Mouse (Mus musculus) liver, embryonic 11.5 days (tissue): ENCODE measurements around the gene Chrnb4. TPM values are rescaled to one million over a fixed set of nuclear protein-coding genes. Genes with fewer than 3 reads are reported as not detected.

ENCODE experiments used
- ATAC-seq: fragments of 200-750 bp; cut with Nextera tagmentation; replicated peaks from 2 replicates; pipeline ENCODE4 v1.8.0; 2017; ENCODE audit warnings: moderate number of reproducible peaks, mild to moderate bottlenecking, moderate TSS enrichment, moderate library complexity; ENCODE audit not compliant: low FRiP score
- DNase-seq: peaks from one replicate; pipeline ENCODE4 v3.0.0-alpha.2; 2017; ENCODE audit warnings: low spot score
- H3K27ac ChIP-seq: fragments of 300-500 bp; sonication (generic); 2 replicates; pipeline ENCODE4 v1.5.1; 2014; ENCODE audit warnings: mild to moderate bottlenecking, low read depth, low read length, control low read depth
- H3K27me3 ChIP-seq: fragments of 300-500 bp; sonication (generic); replicated peaks from 2 replicates; pipeline ENCODE4 v1.6.1; 2014; ENCODE audit warnings: low read length, mixed read lengths; ENCODE audit not compliant: control insufficient read depth, insufficient read depth
- H3K36me3 ChIP-seq: fragments of 300-500 bp; sonication (generic); 2 replicates; pipeline ENCODE4 v1.6.1; 2014; ENCODE audit warnings: mild to moderate bottlenecking, low read length, moderate library complexity, mixed read lengths; ENCODE audit not compliant: control insufficient read depth, insufficient read depth
- H3K4me1 ChIP-seq: fragments of 300-500 bp; sonication (generic); replicated peaks from 2 replicates; pipeline ENCODE4 v1.6.1; 2014; ENCODE audit warnings: low read length, mixed read lengths; ENCODE audit not compliant: control insufficient read depth, insufficient read depth
- H3K4me2 ChIP-seq: fragments of 300-500 bp; sonication (generic); 2 replicates; pipeline ENCODE4 v1.6.1; 2014; ENCODE audit warnings: mild to moderate bottlenecking, control low read depth, moderate library complexity
- H3K4me3 ChIP-seq: fragments of 300-500 bp; sonication (generic); 2 replicates; pipeline ENCODE4 v1.5.1; 2014; ENCODE audit warnings: low read depth, low read length, control low read depth
- H3K9ac ChIP-seq: fragments of 300-500 bp; sonication (generic); 2 replicates; pipeline ENCODE4 v1.6.1; 2014; ENCODE audit warnings: low read depth, low read length, control low read depth
- H3K9me3 ChIP-seq: fragments of 300-500 bp; sonication (generic); 2 replicates; pipeline ENCODE4 v1.6.1; 2016; ENCODE audit warnings: low read length, inconsistent platforms, mixed read lengths; ENCODE audit not compliant: control insufficient read depth
- WGBS: fragments of 180-500 bp; shearing (Covaris S2); extraction: QIAGEN DNeasy Blood & Tissue Kit; methylation state at CpG from one replicate; pipeline ENCODE4 v1.1.7; 2014; 5-methylcytosine and 5-hydroxymethylcytosine counted together
- polyA plus RNA-seq: library from polyadenylated mRNA; unstranded; fragments of >200 nt; fragmentation: Nextera tagmentation; extraction: Ambion mirVana; gene quantifications from 2 replicates; pipeline ENCODE4 v1.2.1, GENCODE M21; 2014

Chrnb4 gene
- polyA plus RNA-seq, 1 experiment from 2014 or later: 0.12 TPM

DNA sequence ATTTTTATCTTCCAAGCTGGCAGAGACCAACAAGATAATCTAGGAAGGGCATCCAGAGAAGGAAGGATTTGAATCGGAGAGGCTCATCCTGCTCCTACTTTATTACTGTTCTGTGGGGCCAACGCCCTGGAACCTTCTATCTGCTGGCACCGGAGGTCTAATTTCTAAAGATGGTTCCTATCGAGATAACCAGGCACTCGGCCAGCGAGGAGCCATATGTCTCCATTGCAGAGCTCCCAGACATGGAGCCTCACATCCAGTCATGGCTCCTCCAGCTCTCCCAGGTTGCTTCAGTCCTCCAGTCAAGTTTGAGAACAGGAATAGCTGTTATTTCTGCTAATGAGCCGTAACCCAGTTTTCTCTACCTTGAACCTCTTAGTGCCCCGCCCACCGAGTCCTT lies 16.7 kb upstream of the Chrnb4 start:
- no peak for ATAC-seq
- Histone ChIP-seq H3K4me2 (no peak overlapping the region), H3K36me3 (no peaks in the 10 kb centered on the region), H3K9ac (no peak overlapping the region), H3K4me1 (no peaks in the 10 kb centered on the region), H3K9me3 (no peaks in the 10 kb centered on the region), H3K27ac (no peak overlapping the region), H3K27me3 (no peaks in the 10 kb centered on the region), H3K4me3 (no peak overlapping the region)
- no peak for DNase-seq
- WGBS: 82% methylated on average over 9 of the region's 9 CpGs

DNA sequence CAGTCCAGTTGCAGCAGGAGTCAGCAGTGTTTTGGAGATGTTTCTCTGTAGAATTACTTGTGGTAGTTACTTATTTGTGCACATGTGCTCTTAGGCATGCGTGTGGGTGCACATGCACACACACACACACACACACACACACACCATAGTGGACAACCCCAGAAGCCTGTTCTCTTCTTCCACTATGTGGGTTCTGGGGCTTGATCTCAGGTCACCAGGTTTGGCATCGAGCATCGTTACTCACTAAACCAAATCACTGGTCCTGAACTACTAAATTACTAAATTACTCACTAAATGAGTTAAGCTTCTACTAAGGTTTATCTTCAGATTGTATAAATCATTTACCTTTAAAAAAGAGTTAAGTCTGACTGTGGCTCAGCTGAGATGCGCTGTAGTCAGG lies 9.5 kb upstream of the Chrnb4 start:
- no peak for ATAC-seq
- 84% methylated on average over 4 of the region's 4 CpGs for WGBS
- no peaks in the 10 kb centered on the region for H3K9me3 ChIP-seq

DNA sequence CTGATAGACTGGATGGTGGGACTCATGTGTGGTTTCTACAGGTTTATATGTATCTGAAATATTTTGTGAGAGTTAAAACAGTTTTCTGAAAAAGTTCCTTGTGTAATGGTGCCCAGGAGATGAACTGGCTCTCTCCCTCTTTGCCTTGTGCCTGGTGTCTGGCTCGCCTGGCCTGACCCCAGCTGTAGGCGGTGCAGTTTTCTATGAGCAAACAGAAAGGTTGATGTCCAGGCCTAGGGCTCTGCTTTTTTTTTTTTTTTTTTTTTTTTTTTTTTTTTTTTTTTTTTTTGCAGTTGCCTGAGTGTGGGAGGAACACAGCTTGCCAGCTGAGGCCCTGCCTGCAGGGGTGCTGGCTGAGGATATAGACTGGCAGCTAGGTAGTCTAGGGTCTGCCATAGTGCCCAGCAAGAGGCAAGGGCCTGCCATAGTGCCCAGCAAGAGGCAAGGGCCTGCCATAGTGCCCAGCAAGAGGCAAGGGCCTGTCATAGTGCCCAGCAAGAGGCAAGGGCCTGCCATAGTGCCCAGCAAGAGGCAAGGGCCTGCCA lies 6.9 kb upstream of the Chrnb4 start:
- ATAC-seq (no peak), DNase-seq (no peak)
- 53% methylated on average over 2 of the region's 2 CpGs for WGBS
- H3K4me1 ChIP-seq: no peaks in the 10 kb centered on the region
- no peak overlapping the region for H3K4me3 ChIP-seq
- H3K9ac ChIP-seq: no peak overlapping the region
- H3K36me3 ChIP-seq: no peaks in the 10 kb centered on the region
- no peak overlapping the region for H3K27ac ChIP-seq
- no peaks in the 10 kb centered on the region for H3K27me3 ChIP-seq
- no peaks in the 10 kb centered on the region for H3K9me3 ChIP-seq
- H3K4me2 ChIP-seq: no peak overlapping the region

More for the DNA sequence above, 9.5 kb upstream of the Chrnb4 start:
- H3K9ac ChIP-seq: no peak overlapping the region
- no peak overlapping the region for H3K4me2 ChIP-seq
- no peaks in the 10 kb centered on the region for H3K27me3 ChIP-seq
- H3K4me1 ChIP-seq: no peaks in the 10 kb centered on the region
- DNase-seq: no peak
- H3K27ac ChIP-seq: no peak overlapping the region
- H3K36me3 ChIP-seq: no peaks in the 10 kb centered on the region
- no peak overlapping the region for H3K4me3 ChIP-seq

DNA sequence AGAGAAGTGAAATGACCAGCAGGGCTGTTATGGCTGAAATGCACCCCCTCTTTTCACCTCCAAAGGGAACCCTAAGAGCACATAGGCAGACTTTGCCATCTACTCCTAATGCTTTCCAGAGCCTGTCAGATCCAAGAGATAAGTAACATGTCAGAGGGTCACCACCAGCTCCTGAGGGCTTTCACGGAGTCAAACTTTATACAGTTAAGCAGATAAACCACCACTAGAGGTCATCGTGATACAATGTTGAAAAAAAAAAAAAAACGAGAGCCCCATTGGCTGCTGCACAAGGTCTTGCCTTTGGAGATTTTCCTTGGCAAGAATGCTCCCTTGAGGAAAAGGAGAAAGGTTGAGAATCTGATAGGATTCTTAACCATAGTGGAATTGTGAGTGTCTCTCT lies 1.8 kb downstream of the Chrnb4 start:
- under 1% methylated on average over 3 of the region's 3 CpGs for WGBS
- H3K27ac ChIP-seq: no peak overlapping the region
- ATAC-seq (no peak), DNase-seq (no peak)
- no peaks in the 10 kb centered on the region for H3K9me3 ChIP-seq
- no peak overlapping the region for H3K4me2 ChIP-seq
- H3K27me3 ChIP-seq: peaks cover 16% of the 10 kb centered on the region; the same call in 1 of the 2 replicates
- no peaks in the 10 kb centered on the region for H3K36me3 ChIP-seq
- H3K4me3 ChIP-seq: no peak overlapping the region
- peaks cover 4% of the 10 kb centered on the region; the same call in 1 of the 2 replicates for H3K4me1 ChIP-seq
- no peak overlapping the region for H3K9ac ChIP-seq

DNA sequence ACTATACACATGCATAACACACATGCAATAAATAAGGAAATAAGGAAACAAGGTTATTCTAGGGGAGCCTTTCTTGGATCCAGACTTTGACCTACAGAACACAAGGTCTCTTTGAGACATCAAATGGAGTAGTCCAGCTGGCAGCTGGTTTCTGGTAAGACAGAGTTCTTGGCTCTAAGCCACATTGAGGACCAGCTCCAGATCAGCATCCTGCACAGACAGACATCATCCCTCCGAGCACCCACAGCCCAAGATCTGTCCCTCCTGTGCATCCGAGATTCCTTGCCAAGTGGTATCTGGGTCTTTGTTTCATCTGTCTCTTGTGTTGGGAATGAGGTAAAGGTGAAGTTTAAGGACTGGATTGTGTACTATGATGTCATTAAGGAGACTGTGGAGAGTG lies 3.6 kb downstream of the Chrnb4 start:
- DNase-seq: no peak
- Histone ChIP-seq H3K36me3 (no peaks in the 10 kb centered on the region), H3K9ac (no peak overlapping the region), H3K4me2 (no peak overlapping the region), H3K9me3 (no peaks in the 10 kb centered on the region), H3K4me3 (no peak overlapping the region), H3K27ac (no peak overlapping the region), H3K27me3 (peaks cover 16% of the 10 kb centered on the region; the same call in 1 of the 2 replicates), H3K4me1 (peaks cover 4% of the 10 kb centered on the region; the same call in 1 of the 2 replicates)
- ATAC-seq: no peak
- 78% methylated on average over 2 of the region's 2 CpGs for whole genome bisulfite sequencing

DNA sequence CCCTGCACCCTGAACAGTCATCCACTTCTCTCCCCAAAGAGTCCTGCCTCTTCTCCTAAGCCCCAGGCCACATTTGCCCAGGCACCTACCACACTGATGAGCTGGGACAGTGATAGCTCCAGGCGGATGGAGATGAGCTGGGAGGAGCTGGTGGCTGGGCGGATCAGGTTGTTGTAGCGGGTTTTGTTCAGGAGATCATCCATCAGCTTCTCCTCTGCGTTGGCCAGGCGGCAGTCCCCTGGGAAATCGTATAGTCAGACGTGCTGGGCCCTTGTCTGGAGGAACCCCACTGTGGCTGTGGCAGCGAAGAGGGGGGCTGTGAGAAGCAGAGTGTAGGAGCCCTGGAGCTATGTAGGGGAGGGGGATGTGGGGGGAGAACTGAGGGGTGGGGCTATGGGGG lies 4.9 kb downstream of the Chrnb4 start:
- H3K36me3 ChIP-seq: no peaks in the 10 kb centered on the region
- no peaks in the 10 kb centered on the region for H3K9me3 ChIP-seq
- H3K4me1 ChIP-seq: peaks cover 4% of the 10 kb centered on the region; the same call in 1 of the 2 replicates
- H3K27me3 ChIP-seq: peaks cover 13% of the 10 kb centered on the region; the same call in 1 of the 2 replicates
- H3K4me2 ChIP-seq: no peak overlapping the region; the same call in 1 of the 2 replicates
- no peak overlapping the region for H3K27ac ChIP-seq
- no peak for DNase-seq
- WGBS: 18% methylated on average over 8 of the region's 8 CpGs
- ATAC-seq: no peak
- no peak overlapping the region for H3K4me3 ChIP-seq
- H3K9ac ChIP-seq: no peak overlapping the region

DNA sequence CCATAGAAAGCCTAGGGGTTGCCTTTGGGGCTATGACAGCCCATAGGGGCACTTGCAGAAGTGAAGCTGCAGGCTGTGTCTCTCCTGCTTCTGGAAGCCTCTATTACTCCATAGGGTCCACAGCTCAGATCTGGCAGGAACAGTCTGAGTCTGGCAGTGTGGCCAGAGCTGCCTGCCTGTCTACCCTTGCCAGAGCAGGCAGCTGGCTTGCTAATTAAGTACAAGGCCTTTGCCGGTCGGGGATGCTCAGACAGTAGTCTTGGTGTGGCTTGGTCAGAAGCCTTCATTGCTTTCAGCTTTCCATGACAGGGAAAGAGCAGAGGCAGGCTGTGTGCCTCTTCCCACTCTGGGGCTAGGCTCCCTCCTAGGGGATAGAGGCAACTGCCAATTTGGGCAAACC lies 7.2 kb downstream of the Chrnb4 start:
- Histone ChIP-seq H3K27me3 (peaks cover 5% of the 10 kb centered on the region; the same call in 1 of the 2 replicates), H3K9ac (no peak overlapping the region), H3K4me1 (no peaks in the 10 kb centered on the region), H3K4me3 (no peak overlapping the region), H3K9me3 (no peaks in the 10 kb centered on the region), H3K4me2 (no peak overlapping the region), H3K27ac (no peak overlapping the region), H3K36me3 (no peaks in the 10 kb centered on the region)
- DNase-seq: no peak
- ATAC-seq: no peak
- 68% methylated on average over 2 of the region's 2 CpGs for WGBS

DNA sequence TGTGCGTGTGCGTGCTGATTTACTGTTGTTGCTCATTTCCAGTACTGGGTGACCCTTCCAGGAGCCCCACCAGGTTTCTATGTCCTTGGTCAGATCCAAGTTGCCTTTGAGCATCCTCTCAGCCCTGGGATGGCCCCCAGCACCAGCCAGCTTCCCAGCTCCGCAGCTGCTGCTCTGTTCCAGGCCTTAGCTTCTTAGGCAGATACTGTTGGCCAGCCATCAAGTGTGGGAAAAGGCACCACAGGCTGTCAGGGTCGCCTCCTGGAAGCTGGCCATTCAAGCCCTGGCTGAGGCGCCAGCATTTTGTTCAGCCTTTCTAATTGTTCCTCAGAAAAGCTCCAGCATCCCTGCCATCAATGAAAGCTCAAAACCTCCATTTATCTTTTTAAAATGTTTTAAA lies 8.6 kb downstream of the Chrnb4 start:
- 79% methylated on average over 5 of the region's 5 CpGs for WGBS
- Histone ChIP-seq H3K36me3 (no peaks in the 10 kb centered on the region), H3K27me3 (peaks cover 1% of the 10 kb centered on the region; the same call in 1 of the 2 replicates), H3K4me2 (no peak overlapping the region), H3K9ac (no peak overlapping the region), H3K9me3 (no peaks in the 10 kb centered on the region), H3K27ac (no peak overlapping the region), H3K4me1 (no peaks in the 10 kb centered on the region), H3K4me3 (no peak overlapping the region)
- ATAC-seq (no peak), DNase-seq (no peak)

DNA sequence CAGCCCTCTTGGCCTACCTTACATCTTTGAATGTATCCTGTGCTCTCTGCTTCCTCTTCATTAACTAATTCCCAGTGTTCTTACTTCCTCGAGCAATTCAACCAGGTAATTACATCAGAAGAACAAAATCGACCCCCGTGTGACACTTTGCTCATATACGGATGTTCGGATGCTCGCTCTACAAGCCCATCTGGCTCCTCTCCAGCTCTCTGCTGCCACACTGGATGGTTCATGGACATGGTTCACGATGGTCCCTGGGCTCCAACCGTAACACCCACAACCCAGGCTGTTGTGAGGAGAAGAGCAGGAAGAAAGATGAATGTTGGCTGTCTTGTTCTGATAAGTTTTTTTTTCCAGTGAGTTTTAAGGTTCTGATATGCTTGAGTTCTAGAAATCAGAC lies 9.6 kb downstream of the Chrnb4 start:
- H3K4me1 ChIP-seq: no peaks in the 10 kb centered on the region
- DNase-seq (no peak), ATAC-seq (no peak)
- H3K4me3 ChIP-seq: no peak overlapping the region
- no peaks in the 10 kb centered on the region for H3K36me3 ChIP-seq
- no peaks in the 10 kb centered on the region for H3K9me3 ChIP-seq
- WGBS: 75% methylated on average over 8 of the region's 8 CpGs
- no peak overlapping the region for H3K9ac ChIP-seq
- H3K4me2 ChIP-seq: no peak overlapping the region
- no peak overlapping the region for H3K27ac ChIP-seq
- no peaks in the 10 kb centered on the region; the same call in 1 of the 2 replicates for H3K27me3 ChIP-seq
